Mouse (Mus musculus) kidney, adult 2 months (tissue): ENCODE measurements around the gene Sfmbt2.

Experiments
- CTCF ChIP-seq: fragments of 200-500 bp; conservative IDR thresholded peaks from 2 replicates; pipeline ENCODE4 v1.5.1; 2011; ENCODE audit warnings: low read depth, mild to moderate bottlenecking, control low read depth, low read length, moderate library complexity, mixed read lengths; ENCODE audit not compliant: insufficient read depth, insufficient read length
- POLR2A ChIP-seq: fragments of 200-500 bp; IDR thresholded peaks from one replicate; pipeline ENCODE4 v1.6.1; 2011; ENCODE audit warnings: low read depth, low read length, control low read depth

- TF ChIP-seq POLR2A = no peak
- TF ChIP-seq CTCF = no peak
Measured at GRCm38 (mm10) chr2:10615500-10615899, 245.2 kb downstream of the Sfmbt2 start.
